In the genomic region with DNA sequence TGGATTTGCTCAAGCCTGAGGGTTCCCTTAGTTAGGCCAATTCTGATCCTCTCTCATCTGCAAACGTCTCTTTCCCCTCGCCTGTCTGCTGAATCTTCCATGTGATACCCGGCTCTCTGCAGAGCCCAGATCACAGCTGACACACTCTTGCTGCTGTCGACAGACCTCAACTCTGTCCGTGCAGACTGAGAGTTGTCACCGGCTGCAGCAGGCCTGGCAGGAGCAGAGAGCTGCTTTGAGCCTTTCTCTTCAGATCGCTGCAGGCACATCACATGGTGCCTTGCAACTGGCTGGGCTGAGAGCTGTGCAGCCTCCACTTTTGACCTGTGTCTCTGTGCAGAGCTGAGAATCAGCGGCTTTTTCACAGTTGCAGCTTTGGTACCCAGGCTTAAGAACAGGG, we compare ENCODE assay signal across 27 mouse cellular contexts. TPM values are rescaled to one million over a fixed set of nuclear protein-coding genes. Genes with fewer than 3 reads are reported as not detected.
DNase-seq lines count a peak whose midpoint lies in the region; ATAC-seq and TF ChIP-seq lines count a peak whose summit lies in the region.
"Had no signal": no experiment of that assay in that cellular context is flagged by ENCODE, and none has a peak within 500 bp of the region (broad histone marks: within the 10 kb centered on the region; RNA-seq: fewer than 3 reads in every experiment).

No protein-coding gene starts in this region.

- no peaks in the 10 kb centered on the region for H3K9me3 ChIP-seq in heart, embryonic 10.5 days
- no peaks in the 10 kb centered on the region for H3K9me3 ChIP-seq in lung, embryonic 14.5 days (ENCODE audit: low read depth, low read length)
- no peaks in the 10 kb centered on the region for H3K9me3 ChIP-seq in stomach, embryonic 15.5 days
- H3K9me3 ChIP-seq in stomach, postnatal 0 days (ENCODE audit: control insufficient read depth, low read length) = no peaks in the 10 kb centered on the region
- no peaks in the 10 kb centered on the region for H3K9me3 ChIP-seq in stomach, embryonic 16.5 days (replicated peaks; ENCODE audit: control insufficient read depth, low read length)
- H3K9me3 ChIP-seq: embryonic facial prominence, embryonic 15.5 days; hindbrain, embryonic 13.5 days had no signal

- no peak for DNase-seq in heart, embryonic 10.5 days (ENCODE audit: low spot score)
- DNase-seq in heart, postnatal 36 days = no peak
- DNase-seq in lung, embryonic 14.5 days = peak; percentile 27
- no peak for DNase-seq in lung, postnatal 4 days
- DNase-seq in stomach, postnatal 0 days (ENCODE audit: low spot score) = no peak
- no peak for DNase-seq in left cerebral cortex, postnatal 10 days (ENCODE audit: extremely low spot score in 1 of 2, low spot score in 2 of 2)
- DNase-seq: adrenal gland, postnatal 25 days; cerebellum, adult 18-20 months; cerebellum, postnatal 10 days; gastrocnemius, adult 2 months; gastrocnemius, postnatal 36 days; heart, adult 2 months; kidney, adult 2 months; kidney, postnatal 4 days; left cerebral cortex, postnatal 4 days; lung, postnatal 10 days; right cerebral cortex, postnatal 25 days; spleen, adult 18-20 months had no signal

- H3K9ac ChIP-seq in lung, embryonic 14.5 days = no peak overlapping the region
- no peak overlapping the region for H3K9ac ChIP-seq in stomach, embryonic 15.5 days
- H3K9ac ChIP-seq in stomach, postnatal 0 days (ENCODE audit: low read length) = no peak overlapping the region
- no peak overlapping the region for H3K9ac ChIP-seq in stomach, embryonic 16.5 days (ENCODE audit: low read length)
- H3K9ac ChIP-seq: embryonic facial prominence, embryonic 15.5 days; hindbrain, embryonic 13.5 days had no signal

- peaks cover 13% of the 10 kb centered on the region; the same call in 1 of the 2 replicates for H3K4me1 ChIP-seq in heart, embryonic 10.5 days
- H3K4me1 ChIP-seq in lung, embryonic 14.5 days (ENCODE audit: insufficient read depth) = no peaks in the 10 kb centered on the region
- no peaks in the 10 kb centered on the region for H3K4me1 ChIP-seq in stomach, embryonic 15.5 days
- no peaks in the 10 kb centered on the region for H3K4me1 ChIP-seq in stomach, postnatal 0 days (replicated peaks; ENCODE audit: control insufficient read depth, insufficient read depth)
- H3K4me1 ChIP-seq in stomach, embryonic 16.5 days (ENCODE audit: control insufficient read depth, insufficient read depth, low read length) = peaks cover 9% of the 10 kb centered on the region

- peaks cover 13% of the 10 kb centered on the region; the same call in 1 of the 2 replicates for H3K27me3 ChIP-seq in heart, embryonic 10.5 days (ENCODE audit: insufficient read depth, poor library complexity, severe bottlenecking)
- H3K27me3 ChIP-seq in lung, embryonic 14.5 days (ENCODE audit: insufficient read depth, low read length) = no peaks in the 10 kb centered on the region
- H3K27me3 ChIP-seq in stomach, embryonic 15.5 days (replicated peaks) = no peaks in the 10 kb centered on the region
- no peaks in the 10 kb centered on the region for H3K27me3 ChIP-seq in stomach, postnatal 0 days (ENCODE audit: control insufficient read depth, insufficient read depth, low read length)
- no peaks in the 10 kb centered on the region for H3K27me3 ChIP-seq in stomach, embryonic 16.5 days (ENCODE audit: control insufficient read depth, insufficient read depth, low read length)

- TF ChIP-seq EP300 in stomach, postnatal 0 days (optimal IDR thresholded peaks at IDR 0.05) = no peak

- H3K4me2 ChIP-seq in lung, embryonic 14.5 days = no peak overlapping the region
- no peak overlapping the region for H3K4me2 ChIP-seq in stomach, embryonic 15.5 days
- H3K4me2 ChIP-seq in stomach, postnatal 0 days (replicated peaks; ENCODE audit: low read depth) = no peak overlapping the region
- H3K4me2 ChIP-seq in stomach, embryonic 16.5 days (ENCODE audit: low read depth, low read length) = no peak overlapping the region
- H3K4me2 ChIP-seq: embryonic facial prominence, embryonic 15.5 days; hindbrain, embryonic 13.5 days had no signal

- 0 out of 2 replicates have a peak overlapping the region, but pooled peaks have one; percentile 2 for H3K27ac ChIP-seq in heart, embryonic 10.5 days
- H3K27ac ChIP-seq in lung, embryonic 14.5 days (ENCODE audit: low read depth) = no peak overlapping the region
- 0 out of 2 replicates have a peak overlapping the region, but pooled peaks have one; percentile 7 for H3K27ac ChIP-seq in stomach, embryonic 15.5 days
- H3K27ac ChIP-seq in stomach, postnatal 0 days (replicated peaks) = no peak overlapping the region
- H3K27ac ChIP-seq in stomach, embryonic 16.5 days (ENCODE audit: low read length) = no peak overlapping the region
- H3K27ac ChIP-seq: embryonic facial prominence, embryonic 15.5 days; gastrocnemius, adult 2 months; heart, adult 2 months; hindbrain, embryonic 13.5 days; kidney, postnatal 0 days had no signal

- 40% methylated on average over 8 of the region's 8 CpGs for WGBS in heart, embryonic 10.5 days
- whole genome bisulfite sequencing in lung, embryonic 14.5 days = 40% methylated on average over 8 of the region's 8 CpGs
- WGBS in stomach, embryonic 15.5 days = 49% methylated on average over 8 of the region's 8 CpGs
- 47% methylated on average over 8 of the region's 8 CpGs for WGBS in stomach, postnatal 0 days
- WGBS in stomach, embryonic 16.5 days = 54% methylated on average over 8 of the region's 8 CpGs

- intact Hi-C loops in heart, postnatal 36 days (cut with DNase I) = no loop called here
- intact Hi-C loops in left cerebral cortex, postnatal 10 days (cut with DNase I) = no loop called here

- ATAC-seq in lung, embryonic 14.5 days (ENCODE audit: insufficient read depth) = peak; percentile 10; the same call in 1 of the 2 replicates
- no peak for ATAC-seq in stomach, embryonic 15.5 days (ENCODE audit: insufficient read depth, low FRiP score, low read depth)
- no peak for ATAC-seq in stomach, postnatal 0 days (ENCODE audit: low FRiP score, low TSS enrichment)
- 0 out of 2 replicates have a peak, but pooled peaks have one; percentile 26 for ATAC-seq in stomach, embryonic 16.5 days (ENCODE audit: insufficient read depth, low FRiP score)
- ATAC-seq: CD4-positive, CD25-positive, alpha-beta regulatory T cell, adult 4 months; forebrain, embryonic 14.5 days had no signal

- no peak overlapping the region for H3K4me3 ChIP-seq in heart, embryonic 10.5 days
- H3K4me3 ChIP-seq in lung, embryonic 14.5 days (ENCODE audit: low read depth, low read length) = no peak overlapping the region
- no peak overlapping the region for H3K4me3 ChIP-seq in stomach, embryonic 15.5 days (replicated peaks)
- H3K4me3 ChIP-seq in stomach, postnatal 0 days (ENCODE audit: low read depth, low read length) = no peak overlapping the region
- H3K4me3 ChIP-seq in stomach, embryonic 16.5 days (replicated peaks; ENCODE audit: low read length) = no peak overlapping the region
- H3K4me3 ChIP-seq: embryonic facial prominence, embryonic 15.5 days; gastrocnemius, adult 2 months; heart, adult 2 months; hindbrain, embryonic 13.5 days had no signal

- H3K36me3 ChIP-seq in heart, embryonic 10.5 days = no peaks in the 10 kb centered on the region
- no peaks in the 10 kb centered on the region for H3K36me3 ChIP-seq in lung, embryonic 14.5 days (ENCODE audit: insufficient read depth)
- H3K36me3 ChIP-seq in stomach, embryonic 15.5 days = no peaks in the 10 kb centered on the region
- no peaks in the 10 kb centered on the region for H3K36me3 ChIP-seq in stomach, postnatal 0 days (ENCODE audit: control insufficient read depth, insufficient read depth, low read length)
- no peaks in the 10 kb centered on the region for H3K36me3 ChIP-seq in stomach, embryonic 16.5 days (ENCODE audit: control insufficient read depth, insufficient read depth, low read length)
- H3K36me3 ChIP-seq: embryonic facial prominence, embryonic 15.5 days; hindbrain, embryonic 13.5 days had no signal

- TF ChIP-seq CTCF in lung, embryonic 14.5 days (IDR thresholded peaks at IDR 0.05; ENCODE audit: low read depth) = no peak
- TF ChIP-seq CTCF in stomach, postnatal 0 days (IDR thresholded peaks at IDR 0.05; ENCODE audit: low read depth) = no peak

RNA-seq across cellular contexts. Expression of a gene that starts 37.0 kb away (rescaled TPM):
- 1.7 and 2.0 TPM in 2 replicates for polyA plus RNA-seq in heart, embryonic 10.5 days (2016; fragmentation: Nextera tagmentation; extraction: Ambion mirVana)
- 1 to 10 TPM; 1.0 to 1.4 TPM for total RNA-seq in heart, postnatal 36 days (2021)
- polyA plus RNA-seq in lung, embryonic 14.5 days (2014; fragmentation: Nextera tagmentation; extraction: Ambion mirVana) = 4.3 and 4.6 TPM in 2 replicates
- polyA plus RNA-seq in stomach, embryonic 15.5 days (2015; fragmentation: Nextera tagmentation; extraction: Ambion mirVana) = 4.4 TPM in 2 replicates
- polyA plus RNA-seq in stomach, postnatal 0 days (2015; fragmentation: Nextera tagmentation; extraction: Ambion mirVana) = 0.98 and 1.5 TPM in 2 replicates
- 4.0 and 4.3 TPM in 2 replicates for polyA plus RNA-seq in stomach, embryonic 16.5 days (2015; fragmentation: Nextera tagmentation; extraction: Ambion mirVana)
- 10 to 100 TPM; 23.9 to 26.4 TPM for total RNA-seq in left cerebral cortex, postnatal 10 days (2021)
- total RNA-seq: common myeloid progenitor, adult 5-6 weeks; neutrophil, adult 5-6 weeks had no signal

Comparison
In these comparisons a context has a peak if more than half of its experiments do, and no peak if none do; other contexts are left out.
1. H3K27ac ChIP-seq: peak in heart, embryonic 10.5 days (single experiment) and stomach, embryonic 15.5 days (single experiment); none in lung, embryonic 14.5 days (single experiment), stomach, postnatal 0 days (single experiment) and stomach, embryonic 16.5 days (single experiment).
2. ATAC-seq: peak in lung, embryonic 14.5 days (single experiment) and stomach, embryonic 16.5 days (single experiment); none in stomach, embryonic 15.5 days (single experiment) and stomach, postnatal 0 days (single experiment).